Mouse (Mus musculus) liver, adult 2 months (tissue): Measurements from ENCODE around the gene Zbtb7b.

Experiments
- CTCF ChIP-seq: fragments of 200-500 bp; IDR thresholded peaks from 2 replicates; pipeline ENCODE4 v1.5.1; 2011; ENCODE audit warnings: low read depth, low read length, control low read depth
- POLR2A ChIP-seq: fragments of 200-500 bp; IDR thresholded peaks from 2 replicates; pipeline ENCODE4 v1.6.1; 2011; ENCODE audit warnings: low read length, control low read depth; ENCODE audit not compliant: insufficient read depth; ENCODE audit errors: extremely low read depth

GRCm38 (mm10) chr3:89346815-89347540, 47.6 kb downstream of the Zbtb7b start:
- TF ChIP-seq CTCF (no peak), POLR2A (no peak)
